Mouse (Mus musculus) liver, postnatal 0 days (tissue): ENCODE data around the gene Atp13a1.
A peak's percentile ranks its signal among the peaks of the same experiment; 100 is the strongest.

ENCODE experiments used
- CTCF ChIP-seq: sonication (generic); IDR thresholded peaks from 2 replicates; pipeline ENCODE4 v1.5.1; 2016; ENCODE audit warnings: antibody characterized with exemption, low read depth
- EP300 ChIP-seq: IDR thresholded peaks from 2 replicates; pipeline ENCODE4 v1.6.1; 2016; ENCODE audit warnings: antibody characterized with exemption, low read depth, mild to moderate bottlenecking

GRCm38 (mm10) chr8:69853869-69854268 is 62.9 kb downstream of the Atp13a1 start:
- TF ChIP-seq CTCF (peak; percentile 16; the same call in 1 of the 2 replicates), EP300 (no peak)
